Mouse (Mus musculus) erythroblast, embryonic 14.5 days (primary cell): Measurements from ENCODE around the gene Washc2. TPM values are rescaled to one million over a fixed set of nuclear protein-coding genes. Genes with fewer than 3 reads are reported as not detected.
A peak's percentile ranks its signal among the peaks of the same experiment; 100 is the strongest.
"Not testable (repeated sequence)": the region's sequence is repeated elsewhere in the genome, so short reads cannot be mapped to it uniquely, and the experiment has no call there.

Source experiments
- H3K27me3 ChIP-seq: 2 replicates; pipeline ENCODE4 v1.6.1; 2012; ENCODE audit warnings: inconsistent platforms; ENCODE audit not compliant: control insufficient read depth
- H3K36me3 ChIP-seq: 2 replicates; pipeline ENCODE4 v1.6.1; 2012; ENCODE audit warnings: mild to moderate bottlenecking, inconsistent platforms; ENCODE audit not compliant: control insufficient read depth
- H3K4me1 ChIP-seq: 2 replicates; pipeline ENCODE4 v1.6.1; 2012; ENCODE audit warnings: inconsistent platforms; ENCODE audit not compliant: control insufficient read depth
- H3K4me3 ChIP-seq: replicated peaks from 2 replicates; pipeline ENCODE3; 2012; ENCODE audit warnings: moderate library complexity, mild to moderate bottlenecking, inconsistent platforms
- H3K9me3 ChIP-seq: 2 replicates; pipeline ENCODE4 v1.6.1; 2012; ENCODE audit warnings: low read length, inconsistent platforms, mixed read lengths; ENCODE audit not compliant: control insufficient read depth
- GATA1 ChIP-seq: IDR thresholded peaks from 2 replicates; pipeline ENCODE4 v1.6.1; 2012; ENCODE audit warnings: low read length, inconsistent platforms, mixed read lengths
- TAL1 ChIP-seq: IDR thresholded peaks from 3 replicates; pipeline ENCODE4 v1.6.1; 2012; ENCODE audit warnings: low read length, inconsistent platforms, mixed read lengths
- polyA plus RNA-seq: library from polyadenylated mRNA; stranded (reverse); fragments of >175 nt; gene quantifications from 2 replicates; pipeline ENCODE4 v1.2.3, GENCODE M21; 2012

The Washc2 gene
- polyA plus RNA-seq, 1 experiment, result 0.52 TPM

DNA sequence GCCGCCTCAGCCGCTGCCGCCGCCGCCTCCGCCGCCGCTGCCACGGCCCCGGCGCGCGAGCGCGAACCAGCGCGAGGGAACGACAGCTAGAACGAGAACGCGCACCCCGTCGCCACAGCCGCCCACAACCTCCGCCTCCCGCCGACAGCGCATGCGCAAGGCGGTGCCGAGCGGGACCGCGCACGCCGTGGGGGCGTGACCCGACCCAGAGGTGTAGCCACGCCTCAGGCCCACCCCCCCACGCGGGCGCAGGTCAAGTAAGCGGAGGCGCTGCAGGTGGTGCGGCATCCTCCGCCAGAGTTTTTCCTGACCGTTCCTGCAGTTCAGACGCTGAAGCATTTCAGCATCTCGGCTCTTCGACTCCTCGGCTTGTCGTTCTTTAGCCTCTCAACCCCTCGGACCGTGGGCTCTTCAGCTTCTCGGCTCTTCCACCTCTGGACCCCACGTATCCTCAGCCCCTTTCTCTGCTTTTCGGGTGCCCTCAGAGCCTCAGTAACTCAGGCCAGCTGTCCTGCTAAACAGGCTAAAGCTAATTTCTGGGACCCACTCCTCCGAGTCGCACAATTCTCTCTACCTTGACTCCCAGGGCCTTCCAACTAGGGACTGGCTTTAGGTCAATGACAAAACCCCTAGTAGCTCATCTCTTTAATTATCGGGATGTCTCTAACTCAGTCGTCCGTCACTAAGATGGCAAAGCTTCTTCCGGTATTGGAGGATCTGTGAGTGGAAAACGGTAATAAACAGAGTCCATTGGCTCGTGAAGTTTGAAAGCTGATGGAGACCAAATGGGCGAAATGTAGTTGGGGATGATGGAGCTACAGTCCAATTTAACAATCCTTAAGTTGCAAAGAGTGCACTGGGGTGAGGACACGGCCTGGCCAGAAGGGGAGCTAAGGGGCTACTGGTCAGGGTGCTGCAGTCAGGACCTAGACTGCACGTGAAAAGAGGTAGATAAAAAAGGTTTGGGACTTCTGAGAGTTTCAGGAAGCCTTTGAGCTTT, 14.1 kb upstream of the Washc2 start, which contains the start of gene Tmcc1:
Tmcc1 (minus strand) TSS at position 93 of the 1,000 bp plus-strand sequence.
- no peak for TF ChIP-seq TAL1
- TF ChIP-seq GATA1, result no peak
- H3K9me3 ChIP-seq, result no peaks in the 10 kb centered on the region
- H3K27me3 ChIP-seq, result peaks cover 5% of the 10 kb centered on the region
- peak within 1 kb of the TSS; percentile 82 for H3K4me3 ChIP-seq
- no peaks in the 10 kb centered on the region for H3K36me3 ChIP-seq
- peaks cover 21% of the 10 kb centered on the region for H3K4me1 ChIP-seq

- Histone ChIP-seq H3K4me1 (peaks cover 21% of the 10 kb centered on the region), H3K27me3 (peaks cover 5% of the 10 kb centered on the region), H3K4me3 (no peak overlapping the region), H3K36me3 (no peaks in the 10 kb centered on the region), H3K9me3 (no peaks in the 10 kb centered on the region)
- TF ChIP-seq GATA1 (no peak), TAL1 (no peak)
These were observed 12.0 kb upstream of the Washc2 start for GRCm38 (mm10) chr6:116195811-116196210.

DNA sequence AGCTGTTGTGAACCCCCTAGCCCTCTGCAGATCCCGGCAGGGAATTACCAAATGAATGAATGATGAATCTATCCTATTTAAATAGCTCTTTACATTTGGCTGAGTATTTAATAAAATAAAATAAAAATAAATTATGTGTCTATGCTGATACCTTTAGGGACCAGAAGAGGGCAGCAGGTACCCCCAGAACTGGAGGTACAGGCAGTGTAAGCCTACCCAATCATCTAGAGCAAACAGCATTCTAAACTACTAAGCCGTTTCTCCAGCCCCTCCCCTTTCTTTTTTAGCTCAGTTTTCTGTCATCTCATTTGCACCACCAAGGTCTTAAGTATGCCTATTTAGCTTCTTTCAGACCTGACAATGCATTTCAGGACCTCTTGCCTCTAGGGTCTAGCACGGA, 9.7 kb upstream of the Washc2 start:
- peaks cover 11% of the 10 kb centered on the region for H3K4me1 ChIP-seq
- no peak overlapping the region for H3K4me3 ChIP-seq
- no peaks in the 10 kb centered on the region for H3K36me3 ChIP-seq
- TF ChIP-seq TAL1, result no peak
- no peaks in the 10 kb centered on the region for H3K9me3 ChIP-seq
- H3K27me3 ChIP-seq, result no peaks in the 10 kb centered on the region; the same call in 1 of the 2 replicates

- Histone ChIP-seq H3K27me3 (no peaks in the 10 kb centered on the region; the same call in 1 of the 2 replicates), H3K36me3 (no peaks in the 10 kb centered on the region), H3K9me3 (no peaks in the 10 kb centered on the region), H3K4me3 (no peak overlapping the region), H3K4me1 (no peaks in the 10 kb centered on the region; the same call in 1 of the 2 replicates)
- TF ChIP-seq GATA1, result no peak
- no peak for TF ChIP-seq TAL1
These were observed 8.2 kb upstream of the Washc2 start for GRCm38 (mm10) chr6:116199682-116200081.

DNA sequence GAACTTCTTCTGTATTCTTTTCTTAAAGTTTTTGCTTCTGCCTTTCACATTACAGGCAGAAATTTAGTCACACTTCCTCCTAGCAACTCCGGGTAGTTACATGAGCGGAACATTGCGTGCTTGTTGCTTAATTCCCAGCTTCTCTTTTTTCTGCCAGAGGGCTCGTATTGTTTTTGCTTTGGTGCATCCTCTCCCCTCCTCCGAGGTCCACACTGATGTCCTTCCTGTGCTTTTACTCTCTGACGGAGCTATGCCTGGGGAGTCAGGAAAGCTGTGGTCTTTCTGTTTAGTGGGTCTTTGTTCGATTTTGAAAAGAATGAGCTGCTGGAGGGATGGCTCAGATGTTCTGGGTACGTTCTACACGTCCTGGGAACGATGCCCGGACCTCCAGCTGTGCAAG, 19.9 kb downstream of the Washc2 start:
- TF ChIP-seq GATA1 (no peak), TAL1 (no peak)
- Histone ChIP-seq H3K4me3 (no peak overlapping the region), H3K27me3 (no peaks in the 10 kb centered on the region), H3K9me3 (no peaks in the 10 kb centered on the region), H3K36me3 (peaks cover 41% of the 10 kb centered on the region), H3K4me1 (peaks cover 7% of the 10 kb centered on the region)

DNA sequence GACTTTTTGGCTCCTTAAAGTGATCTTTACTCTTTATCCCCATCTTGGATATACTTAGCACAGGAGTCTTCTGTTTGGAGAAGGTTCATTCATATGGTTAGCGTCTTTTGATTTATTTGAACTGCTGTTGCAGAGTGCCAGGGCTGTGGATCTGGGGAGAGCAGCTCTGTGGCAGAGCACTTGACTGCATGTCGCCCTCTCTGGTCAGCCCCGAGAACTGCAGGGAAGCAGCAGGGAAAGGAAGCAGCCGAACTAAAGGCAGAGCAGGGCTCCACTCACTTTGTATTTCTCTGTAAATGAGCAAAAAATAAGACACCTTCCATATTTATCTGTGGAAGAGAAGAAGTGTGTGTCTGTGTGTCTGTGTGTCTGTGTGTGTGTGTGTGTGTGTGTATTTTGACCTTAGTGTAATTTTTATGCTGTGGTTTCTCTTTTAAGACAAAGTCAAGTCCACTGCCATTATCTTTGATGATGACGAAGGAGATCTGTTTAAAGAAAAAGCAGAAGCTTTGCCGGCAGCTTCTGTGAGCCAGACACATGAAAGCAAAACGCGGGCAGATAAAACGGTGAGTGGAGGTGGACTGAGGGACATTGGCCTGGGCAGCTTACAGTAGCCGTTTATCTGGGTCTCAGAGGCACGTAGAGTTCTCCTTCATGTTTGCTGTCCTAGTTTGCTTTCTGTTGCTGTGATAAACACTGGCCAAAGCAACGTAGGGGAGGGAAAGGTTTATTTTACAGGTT, 21.1 kb downstream of the Washc2 start:
- Histone ChIP-seq H3K27me3 (no peaks in the 10 kb centered on the region), H3K9me3 (no peaks in the 10 kb centered on the region), H3K4me1 (peaks cover 7% of the 10 kb centered on the region), H3K4me3 (peak overlapping the region; percentile 9), H3K36me3 (peaks cover 39% of the 10 kb centered on the region)
- no peak for TF ChIP-seq TAL1
- TF ChIP-seq GATA1, result no peak

- H3K9me3 ChIP-seq, H3K27me3 ChIP-seq, H3K4me1 ChIP-seq, H3K4me3 ChIP-seq: not testable (repeated sequence)
- H3K36me3 ChIP-seq, result peaks cover 38% of the 10 kb centered on the region
These were observed 27.0 kb downstream of the Washc2 start for GRCm38 (mm10) chr6:116234821-116235220.

GRCm38 (mm10) chr6:116235336-116235735, 27.5 kb downstream of the Washc2 start:
- H3K4me3 ChIP-seq, result no peak overlapping the region
- H3K4me1 ChIP-seq, result no peaks in the 10 kb centered on the region
- H3K36me3 ChIP-seq, result peaks cover 40% of the 10 kb centered on the region
- no peak for TF ChIP-seq GATA1
- no peak for TF ChIP-seq TAL1
- no peaks in the 10 kb centered on the region for H3K27me3 ChIP-seq
- H3K9me3 ChIP-seq, result no peaks in the 10 kb centered on the region

DNA sequence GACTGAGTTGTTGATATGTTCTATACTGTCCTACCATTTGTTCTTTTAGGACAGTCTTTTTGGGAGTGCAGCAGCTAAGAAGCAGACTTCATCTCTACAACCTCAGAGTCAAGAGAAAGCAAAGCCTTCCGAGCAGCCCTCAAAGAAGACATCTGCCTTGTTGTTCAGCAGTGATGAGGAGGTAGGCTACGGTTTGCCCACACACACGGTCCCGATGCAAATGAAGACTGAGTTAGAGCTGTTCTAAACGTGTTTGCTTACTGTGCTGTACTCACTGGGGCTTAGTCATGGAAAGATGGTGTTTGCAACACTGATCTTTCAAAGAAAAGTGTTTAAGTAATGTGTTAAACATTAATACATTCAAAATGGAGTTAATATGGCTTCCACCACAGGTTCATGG, 30.2 kb downstream of the Washc2 start:
- H3K4me1 ChIP-seq, result no peaks in the 10 kb centered on the region
- TF ChIP-seq TAL1 (no peak), GATA1 (no peak)
- H3K27me3 ChIP-seq, result no peaks in the 10 kb centered on the region
- no peaks in the 10 kb centered on the region for H3K9me3 ChIP-seq
- no peak overlapping the region for H3K4me3 ChIP-seq
- H3K36me3 ChIP-seq, result peaks cover 29% of the 10 kb centered on the region
